Mouse (Mus musculus): ENCODE measurements around the gene Fam228a. TPM values are rescaled to one million over a fixed set of nuclear protein-coding genes. Genes with fewer than 3 reads are reported as not detected.
A peak's percentile ranks its signal among the peaks of the same experiment; 100 is the strongest.
"Not testable (repeated sequence)": the region's sequence is repeated elsewhere in the genome, so short reads cannot be mapped to it uniquely, and the experiment has no call there.

The Fam228a gene
- polyA plus RNA-seq, 1 experiment from 2014 or later = 0.13 TPM

- no peaks in the 10 kb centered on the region for H3K9me3 ChIP-seq (replicated peaks; ENCODE audit: control insufficient read depth, low read length)
- H3K4me1 ChIP-seq (ENCODE audit: control insufficient read depth, insufficient read depth, low read length) = 0 out of 2 replicates have a peak, but pooled peaks cover 3% of the 10 kb centered on the region
- ATAC-seq = peak; percentile 35
- peak overlapping the region; percentile 68 for H3K4me3 ChIP-seq (ENCODE audit: low read depth, low read length)
- peak overlapping the region; percentile 97 for H3K27ac ChIP-seq (ENCODE audit: low read depth, low read length)
- WGBS = 20% methylated on average over 13 of the region's 13 CpGs
- H3K36me3 ChIP-seq (ENCODE audit: control insufficient read depth, insufficient read depth, low read length) = no peaks in the 10 kb centered on the region
- no peak for DNase-seq (ENCODE audit: low spot score)
- H3K9ac ChIP-seq (ENCODE audit: low read length) = peak overlapping the region; percentile 87
- H3K27me3 ChIP-seq (replicated peaks; ENCODE audit: control insufficient read depth, insufficient read depth, low read length) = no peaks in the 10 kb centered on the region
- peak overlapping the region; percentile 58 for H3K4me2 ChIP-seq (ENCODE audit: low read length)
Observed at GRCm38 (mm10) chr12:4769333-4769723, 31.1 kb upstream of the Fam228a start.

GRCm38 (mm10) chr12:4768492-4769332 lies 30.5 kb upstream of the Fam228a start, which contains the start of the genes Pfn4 and Fam228b:
Gene Pfn4 (plus strand): TSS chr12:4769022.
Gene Fam228b (minus strand): TSS chr12:4769267.
- ATAC-seq (peak; percentile 99), DNase-seq (ENCODE audit: low spot score) (peak; percentile 97)
- Histone ChIP-seq H3K4me2 (ENCODE audit: low read length) (peak within 1 kb of the TSS; percentile 58), H3K36me3 (ENCODE audit: control insufficient read depth, insufficient read depth, low read length) (no peaks in the 10 kb centered on the region), H3K27me3 (replicated peaks; ENCODE audit: control insufficient read depth, insufficient read depth, low read length) (no peaks in the 10 kb centered on the region), H3K9ac (ENCODE audit: low read length) (peak within 1 kb of the TSS; percentile 87), H3K9me3 (replicated peaks; ENCODE audit: control insufficient read depth, low read length) (no peaks in the 10 kb centered on the region), H3K27ac (ENCODE audit: low read depth, low read length) (peak within 1 kb of the TSS; percentile 97), H3K4me3 (ENCODE audit: low read depth, low read length) (peak within 1 kb of the TSS; percentile 68), H3K4me1 (ENCODE audit: control insufficient read depth, insufficient read depth, low read length) (0 out of 2 replicates have a peak, but pooled peaks cover 3% of the 10 kb centered on the region)
- under 1% methylated on average over 61 of the region's 61 CpGs for WGBS

DNA sequence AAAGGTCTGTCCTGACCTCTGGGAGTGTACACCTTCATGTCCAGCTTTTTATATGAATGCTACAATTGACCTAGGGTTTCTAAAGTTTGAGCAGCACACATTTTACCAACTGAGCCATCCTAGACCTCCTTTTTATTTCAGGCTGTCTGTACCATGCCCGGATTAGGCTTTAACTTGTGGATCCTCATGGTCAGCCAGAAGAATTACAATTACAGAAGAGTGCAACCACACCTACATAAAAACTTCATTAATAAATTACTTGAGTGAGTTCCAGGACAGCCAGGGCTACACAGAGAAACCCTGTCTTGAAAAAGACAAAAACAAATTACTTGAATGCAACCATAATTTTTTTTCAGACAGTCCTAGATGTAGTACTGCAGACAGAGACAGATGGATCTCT lies 18.8 kb upstream of the Fam228a start:
- Histone ChIP-seq H3K9ac (ENCODE audit: low read length) (no peak overlapping the region), H3K36me3 (ENCODE audit: control insufficient read depth, insufficient read depth, low read length) (no peaks in the 10 kb centered on the region)
- 91% methylated on average over 1 of the region's 1 CpGs for WGBS

GRCm38 (mm10) chr12:4754451-4754850 lies 16.2 kb upstream of the Fam228a start:
- 92% methylated on average over 4 of the region's 4 CpGs for WGBS

More for the DNA sequence above, 18.8 kb upstream of the Fam228a start:
- Histone ChIP-seq H3K27me3 (replicated peaks; ENCODE audit: control insufficient read depth, insufficient read depth, low read length) (no peaks in the 10 kb centered on the region), H3K4me3 (ENCODE audit: low read depth, low read length) (no peak overlapping the region), H3K4me2 (ENCODE audit: low read length) (no peak overlapping the region), H3K27ac (ENCODE audit: low read depth, low read length) (no peak overlapping the region), H3K9me3 (replicated peaks; ENCODE audit: control insufficient read depth, low read length) (no peaks in the 10 kb centered on the region), H3K4me1 (ENCODE audit: control insufficient read depth, insufficient read depth, low read length) (no peaks in the 10 kb centered on the region)
- DNase-seq (ENCODE audit: low spot score) = no peak
- no peak for ATAC-seq

GRCm38 (mm10) chr12:4744486-4744885 lies 6.3 kb upstream of the Fam228a start:
- Histone ChIP-seq H3K27me3 (replicated peaks; ENCODE audit: control insufficient read depth, insufficient read depth, low read length) (no peaks in the 10 kb centered on the region), H3K4me2 (ENCODE audit: low read length) (no peak overlapping the region), H3K4me3 (ENCODE audit: low read depth, low read length) (no peak overlapping the region), H3K4me1 (ENCODE audit: control insufficient read depth, insufficient read depth, low read length) (no peaks in the 10 kb centered on the region), H3K9ac (ENCODE audit: low read length) (no peak overlapping the region), H3K27ac (ENCODE audit: low read depth, low read length) (no peak overlapping the region), H3K9me3 (replicated peaks; ENCODE audit: control insufficient read depth, low read length) (no peaks in the 10 kb centered on the region), H3K36me3 (ENCODE audit: control insufficient read depth, insufficient read depth, low read length) (no peaks in the 10 kb centered on the region)
- no peak for ATAC-seq
- no peak for DNase-seq (ENCODE audit: low spot score)
- WGBS = 95% methylated on average over 10 of the region's 10 CpGs

More at GRCm38 (mm10) chr12:4754451-4754850, 16.2 kb upstream of the Fam228a start:
- not testable (repeated sequence) for H3K4me1 ChIP-seq (ENCODE audit: control insufficient read depth, insufficient read depth, low read length); H3K36me3 ChIP-seq (ENCODE audit: control insufficient read depth, insufficient read depth, low read length); H3K4me2 ChIP-seq (ENCODE audit: low read length); H3K27ac ChIP-seq (ENCODE audit: low read depth, low read length); H3K27me3 ChIP-seq (replicated peaks; ENCODE audit: control insufficient read depth, insufficient read depth, low read length); DNase-seq (ENCODE audit: low spot score); H3K9ac ChIP-seq (ENCODE audit: low read length); ATAC-seq; H3K9me3 ChIP-seq (replicated peaks; ENCODE audit: control insufficient read depth, low read length); H3K4me3 ChIP-seq (ENCODE audit: low read depth, low read length)

DNA sequence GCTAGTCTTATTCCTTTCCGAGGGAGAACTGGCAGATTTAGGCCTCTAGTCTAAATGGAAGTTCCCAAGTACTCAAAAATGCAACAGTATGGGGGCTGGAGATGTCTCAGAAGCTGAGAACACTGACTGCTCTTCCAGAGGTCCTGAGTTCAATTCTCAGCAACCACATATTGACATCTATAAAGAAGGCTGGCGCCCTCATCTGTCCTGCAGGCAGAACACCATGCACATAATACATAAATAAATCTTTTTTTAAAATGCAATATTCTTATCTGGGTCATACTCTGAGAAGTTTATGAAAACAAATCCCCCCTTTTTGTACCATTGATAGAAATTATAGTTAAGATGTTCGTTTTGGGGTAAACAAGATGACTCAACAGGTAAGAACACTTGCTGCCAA lies 4.0 kb upstream of the Fam228a start:
- Histone ChIP-seq H3K27ac (ENCODE audit: low read depth, low read length) (no peak overlapping the region), H3K9ac (ENCODE audit: low read length) (no peak overlapping the region), H3K27me3 (replicated peaks; ENCODE audit: control insufficient read depth, insufficient read depth, low read length) (no peaks in the 10 kb centered on the region), H3K4me1 (ENCODE audit: control insufficient read depth, insufficient read depth, low read length) (no peaks in the 10 kb centered on the region), H3K36me3 (ENCODE audit: control insufficient read depth, insufficient read depth, low read length) (no peaks in the 10 kb centered on the region), H3K9me3 (replicated peaks; ENCODE audit: control insufficient read depth, low read length) (no peaks in the 10 kb centered on the region), H3K4me2 (ENCODE audit: low read length) (no peak overlapping the region), H3K4me3 (ENCODE audit: low read depth, low read length) (no peak overlapping the region)
- 86% methylated on average over 3 of the region's 3 CpGs for WGBS
- DNase-seq (ENCODE audit: low spot score) = no peak
- no peak for ATAC-seq

DNA sequence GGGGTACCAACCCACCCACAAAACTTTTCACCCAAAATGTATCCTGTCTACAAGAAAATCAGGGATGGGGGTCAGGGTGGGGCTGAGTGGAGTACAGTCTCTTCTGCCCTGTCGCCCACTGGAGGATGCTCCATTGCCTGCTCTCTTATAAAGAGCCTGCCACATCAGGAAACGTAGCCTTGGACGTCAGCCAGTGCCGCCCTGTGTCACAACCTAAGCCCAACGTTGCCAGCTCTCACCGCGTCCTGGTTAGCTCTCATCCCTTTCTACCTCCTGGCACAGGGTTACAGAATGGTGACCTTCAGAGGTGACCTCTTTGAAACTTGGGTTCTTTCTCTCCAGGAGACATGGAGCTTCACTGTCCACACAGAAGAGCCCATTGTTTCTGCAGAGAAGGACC lies 2.6 kb upstream of the Fam228a start:
- no peak for ATAC-seq
- Histone ChIP-seq H3K36me3 (ENCODE audit: control insufficient read depth, insufficient read depth, low read length) (no peaks in the 10 kb centered on the region), H3K9me3 (replicated peaks; ENCODE audit: control insufficient read depth, low read length) (no peaks in the 10 kb centered on the region), H3K27me3 (replicated peaks; ENCODE audit: control insufficient read depth, insufficient read depth, low read length) (no peaks in the 10 kb centered on the region), H3K27ac (ENCODE audit: low read depth, low read length) (no peak overlapping the region), H3K4me1 (ENCODE audit: control insufficient read depth, insufficient read depth, low read length) (no peaks in the 10 kb centered on the region), H3K4me3 (ENCODE audit: low read depth, low read length) (no peak overlapping the region), H3K9ac (ENCODE audit: low read length) (no peak overlapping the region), H3K4me2 (ENCODE audit: low read length) (no peak overlapping the region)
- 73% methylated on average over 7 of the region's 7 CpGs for WGBS
- no peak for DNase-seq (ENCODE audit: low spot score)

DNA sequence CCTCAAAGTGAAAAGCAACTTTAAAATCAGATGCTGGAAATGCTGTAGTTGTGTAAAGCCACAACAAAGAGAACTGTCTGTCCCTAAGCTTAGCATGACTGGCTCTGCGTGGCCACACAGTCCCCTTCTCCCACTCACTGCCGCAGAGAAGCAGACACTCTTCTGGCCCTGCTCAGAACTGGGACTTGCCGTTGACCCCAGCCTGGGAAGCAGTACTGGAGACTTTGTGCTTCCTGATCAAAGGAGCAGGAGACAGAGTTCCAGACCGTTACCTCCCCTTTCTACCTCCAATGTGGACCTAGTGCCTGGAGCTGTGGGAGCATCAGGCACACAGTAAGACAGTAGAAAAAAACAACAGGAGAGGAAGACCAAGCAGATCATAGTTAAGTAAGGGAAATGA lies 5.9 kb downstream of the Fam228a start:
- Histone ChIP-seq H3K9ac (ENCODE audit: low read length) (no peak overlapping the region), H3K36me3 (ENCODE audit: control insufficient read depth, insufficient read depth, low read length) (no peaks in the 10 kb centered on the region), H3K4me1 (ENCODE audit: control insufficient read depth, insufficient read depth, low read length) (no peaks in the 10 kb centered on the region), H3K4me2 (ENCODE audit: low read length) (no peak overlapping the region), H3K4me3 (ENCODE audit: low read depth, low read length) (no peak overlapping the region), H3K9me3 (replicated peaks; ENCODE audit: control insufficient read depth, low read length) (no peaks in the 10 kb centered on the region), H3K27ac (ENCODE audit: low read depth, low read length) (no peak overlapping the region), H3K27me3 (replicated peaks; ENCODE audit: control insufficient read depth, insufficient read depth, low read length) (no peaks in the 10 kb centered on the region)
- WGBS = 66% methylated on average over 4 of the region's 4 CpGs
- no peak for ATAC-seq
- DNase-seq (ENCODE audit: low spot score) = no peak

DNA sequence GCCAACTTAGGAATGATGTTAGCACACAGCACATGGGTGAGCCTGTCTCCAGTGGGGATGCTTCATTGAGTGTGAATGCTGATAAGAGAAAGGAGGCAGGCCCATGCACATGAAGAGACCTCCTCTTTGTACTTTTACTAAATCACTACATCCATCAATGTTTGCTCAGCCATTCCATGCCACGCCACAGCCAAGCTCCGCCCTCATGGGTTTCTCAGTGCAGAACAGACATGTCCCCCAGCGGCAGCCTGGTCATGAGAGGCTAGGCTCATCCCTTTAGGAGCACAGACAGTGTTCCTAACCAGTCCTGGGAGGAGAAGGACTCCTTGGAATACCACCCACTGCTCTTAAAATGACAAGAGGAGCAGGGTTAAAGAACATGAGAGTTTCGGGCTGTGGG lies 6.6 kb downstream of the Fam228a start:
- WGBS = 68% methylated on average over 4 of the region's 4 CpGs
- no peak overlapping the region for H3K9ac ChIP-seq (ENCODE audit: low read length)
- H3K4me3 ChIP-seq (ENCODE audit: low read depth, low read length) = no peak overlapping the region
- DNase-seq (ENCODE audit: low spot score) (no peak), ATAC-seq (no peak)
- no peak overlapping the region for H3K27ac ChIP-seq (ENCODE audit: low read depth, low read length)
- H3K36me3 ChIP-seq (ENCODE audit: control insufficient read depth, insufficient read depth, low read length) = no peaks in the 10 kb centered on the region
- H3K4me2 ChIP-seq (ENCODE audit: low read length) = no peak overlapping the region
- no peaks in the 10 kb centered on the region for H3K4me1 ChIP-seq (ENCODE audit: control insufficient read depth, insufficient read depth, low read length)
- no peaks in the 10 kb centered on the region for H3K27me3 ChIP-seq (replicated peaks; ENCODE audit: control insufficient read depth, insufficient read depth, low read length)
- no peaks in the 10 kb centered on the region for H3K9me3 ChIP-seq (replicated peaks; ENCODE audit: control insufficient read depth, low read length)

All from forebrain, embryonic 14.5 days (tissue).